Mouse (Mus musculus) liver, embryonic 14.5 days (tissue): ENCODE data around the gene Dagla.

Experiments used
- CTCF ChIP-seq: IDR thresholded peaks from 2 replicates; pipeline ENCODE4 v1.5.1; 2016; ENCODE audit warnings: antibody characterized with exemption, low read depth, control low read depth
- EP300 ChIP-seq: IDR thresholded peaks from 2 replicates; pipeline ENCODE4 v1.6.1; 2016; ENCODE audit warnings: antibody characterized with exemption, low read depth

DNA sequence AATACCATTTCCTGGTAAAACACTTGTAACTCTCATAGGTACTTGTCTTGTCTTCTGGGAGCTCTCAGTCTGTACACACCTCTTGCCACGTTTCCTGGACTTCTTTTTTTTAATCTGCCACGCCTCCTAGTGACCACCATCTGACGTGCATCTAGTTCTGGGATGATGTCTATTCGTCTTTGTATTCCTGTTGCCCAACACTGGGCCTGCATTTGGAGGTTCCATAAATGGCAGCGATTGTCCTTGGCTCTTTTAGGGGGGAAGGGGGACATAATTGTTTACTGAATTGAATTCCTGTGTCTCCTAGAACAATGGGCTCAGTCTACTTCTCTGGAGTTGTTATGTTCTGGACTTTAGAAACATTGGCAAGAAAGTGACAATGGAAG, 100.1 kb downstream of the Dagla start:
- no peak for TF ChIP-seq EP300
- TF ChIP-seq CTCF = peak; percentile 59
